Mouse (Mus musculus): ENCODE measurements around the gene Klhl25.
"Not testable (repeated sequence)": the region's sequence is repeated elsewhere in the genome, so short reads cannot be mapped to it uniquely, and the experiment has no call there.

Klhl25 gene

DNA sequence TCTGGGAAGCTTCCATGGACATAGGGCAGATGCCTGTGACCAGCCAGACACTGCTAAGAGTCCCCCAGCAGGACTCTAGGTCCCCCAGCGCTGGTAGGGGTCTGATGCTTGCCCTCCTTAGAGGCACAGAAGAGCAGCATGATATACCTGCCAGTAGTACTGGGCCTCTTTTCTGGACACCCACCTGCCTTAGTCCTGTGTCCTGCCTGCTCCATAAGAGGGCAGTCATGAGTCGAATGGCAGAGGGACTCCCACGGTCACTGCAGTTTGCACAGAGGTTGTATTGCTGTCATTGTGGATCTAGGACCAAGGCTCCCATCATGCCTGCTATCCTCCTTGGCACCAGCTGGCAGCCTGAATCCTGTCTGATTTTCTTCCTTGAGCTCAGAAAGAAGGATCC, 25.1 kb downstream of the Klhl25 start:
- DNase-seq (ENCODE audit: low spot score), result no peak

DNA sequence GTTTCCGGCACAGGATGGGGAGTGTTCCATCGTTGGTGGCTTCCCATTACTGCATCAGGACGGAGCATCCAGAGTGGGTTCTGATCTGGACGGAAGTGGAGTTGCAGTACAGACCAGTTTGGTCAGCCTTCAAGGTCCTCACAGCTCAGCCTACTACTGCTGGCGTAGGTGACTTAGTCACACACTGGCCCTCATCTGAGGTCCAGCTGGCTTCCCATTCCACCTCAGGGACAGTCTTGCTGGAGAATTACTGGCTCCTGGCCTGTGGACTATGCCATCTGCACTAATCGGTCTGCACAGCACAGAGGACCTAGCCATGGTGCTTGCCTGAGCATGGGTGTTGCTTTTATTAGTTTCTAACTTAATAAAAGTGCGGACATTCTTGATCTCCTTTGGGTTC, 25.6 kb downstream of the Klhl25 start:
- no peak for DNase-seq (ENCODE audit: low spot score)

DNA sequence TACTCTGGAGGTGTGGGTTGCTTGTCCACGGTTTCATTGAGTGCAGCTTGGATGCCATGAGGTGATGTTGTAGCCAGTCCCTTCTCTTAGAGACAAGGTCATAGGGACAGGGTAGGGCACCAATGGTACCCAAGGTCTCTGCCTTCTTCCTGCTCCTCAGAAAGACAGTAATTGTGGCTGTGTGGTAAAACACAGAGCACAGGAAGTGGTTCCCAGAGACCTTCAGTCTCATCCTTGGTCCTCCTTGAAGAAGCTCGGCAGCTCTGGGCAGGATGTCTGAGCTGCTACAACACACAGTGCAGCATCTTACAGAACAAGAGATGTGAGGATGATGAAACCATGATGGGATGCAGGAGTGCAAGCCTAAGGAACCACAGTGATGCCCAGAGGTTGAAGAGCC, 31.3 kb downstream of the Klhl25 start:
- not testable (repeated sequence) for DNase-seq (ENCODE audit: low spot score)

DNA sequence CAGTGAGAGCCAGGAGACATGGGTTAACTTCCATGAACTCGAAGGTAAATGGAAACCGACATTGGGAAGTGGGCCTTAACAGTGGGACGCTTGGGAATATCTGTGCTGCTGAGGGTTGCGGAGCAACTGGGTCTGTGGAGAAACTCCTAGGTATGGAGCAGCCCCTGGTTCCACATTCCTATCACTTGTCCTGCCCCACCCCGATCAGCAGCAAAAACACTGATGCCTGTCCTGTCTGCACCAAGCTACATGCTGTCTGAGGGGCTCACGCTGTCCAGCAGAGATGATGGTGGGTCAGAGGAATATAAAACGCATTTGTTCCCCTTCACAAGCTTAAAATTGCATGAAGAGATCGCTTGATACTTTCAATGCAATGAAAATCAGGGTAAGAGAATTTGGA, 32.1 kb downstream of the Klhl25 start:
- no peak for DNase-seq (ENCODE audit: low spot score)

DNA sequence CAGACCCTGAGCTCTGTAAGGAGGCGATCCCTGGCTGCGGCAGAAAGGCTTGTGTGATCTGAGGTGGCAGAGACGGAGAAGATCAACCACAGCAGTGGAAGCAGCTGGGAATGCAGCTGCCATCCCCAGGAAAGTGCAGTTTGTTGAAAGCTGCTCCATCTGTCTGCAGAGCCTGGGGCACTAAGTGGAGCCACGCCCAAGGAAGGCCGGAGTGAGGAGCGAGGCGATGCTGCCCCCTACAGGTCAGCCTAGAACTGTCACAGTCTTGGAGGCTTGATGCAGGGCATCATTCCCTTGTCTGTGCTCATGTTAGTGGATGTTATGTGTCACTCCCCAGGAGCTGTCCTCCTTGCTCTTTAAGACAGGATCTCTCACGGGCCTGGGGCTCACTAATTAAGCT, 32.5 kb downstream of the Klhl25 start:
- peak; percentile 86 for DNase-seq (ENCODE audit: low spot score)

DNA sequence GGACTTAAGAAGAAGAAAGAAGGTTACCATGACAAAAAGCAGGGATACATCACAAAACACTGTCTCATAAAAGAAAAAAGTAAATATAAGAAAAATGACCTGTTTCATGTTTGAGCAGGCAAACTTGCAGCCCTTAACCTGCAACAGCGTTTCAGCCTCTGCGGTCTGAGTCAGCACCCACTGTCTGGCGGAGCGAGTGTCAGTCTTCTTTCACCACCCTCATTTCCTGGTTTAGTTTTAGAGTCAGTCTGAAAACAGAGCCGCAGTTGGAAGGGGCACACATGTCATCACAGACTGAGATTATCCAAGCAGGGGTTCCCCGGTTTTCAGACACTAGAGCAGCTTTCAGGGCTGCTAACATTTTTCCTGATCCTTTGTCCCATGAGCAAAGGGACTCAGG, 33.3 kb downstream of the Klhl25 start:
- no peak for DNase-seq (ENCODE audit: low spot score)

DNA sequence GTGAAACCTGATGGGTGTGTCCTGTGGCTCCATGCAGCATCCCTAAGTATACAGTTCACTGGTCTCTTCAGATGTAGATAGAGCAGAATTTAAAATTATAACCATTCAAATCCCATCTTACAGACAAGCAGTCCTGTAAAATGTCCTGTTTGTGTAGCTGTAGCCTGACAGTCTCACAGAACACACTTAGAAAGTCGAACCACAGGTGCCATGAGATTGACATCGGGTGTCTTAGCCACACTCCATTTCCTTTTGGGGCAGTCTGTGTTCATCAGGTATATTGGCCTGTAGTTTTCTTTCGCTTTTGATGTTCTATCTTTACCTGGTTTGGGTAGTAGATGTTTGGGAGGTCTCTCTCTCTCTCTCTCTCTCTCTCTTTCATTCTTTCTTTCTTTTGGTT, 33.7 kb downstream of the Klhl25 start:
- no peak for DNase-seq (ENCODE audit: low spot score)

DNA sequence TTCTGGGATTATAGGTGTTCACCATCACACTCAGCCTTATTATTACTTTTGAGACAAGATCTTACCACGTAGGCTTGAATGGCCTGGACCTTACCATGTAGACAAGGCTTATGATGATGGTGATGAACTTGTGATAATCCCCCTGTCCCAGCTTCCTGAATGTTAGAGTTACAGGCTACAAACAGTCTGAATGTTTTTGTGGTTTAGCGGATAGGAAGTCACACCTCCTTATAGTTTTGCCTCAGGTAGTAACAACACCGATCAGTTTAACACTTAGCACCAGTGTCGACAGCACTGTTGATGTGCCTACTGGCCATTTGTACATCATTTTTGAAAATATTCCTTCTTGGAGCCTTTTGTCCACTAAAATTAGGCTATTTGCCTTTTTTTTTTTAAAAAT, 43.4 kb downstream of the Klhl25 start:
- DNase-seq (ENCODE audit: low spot score), result no peak

DNA sequence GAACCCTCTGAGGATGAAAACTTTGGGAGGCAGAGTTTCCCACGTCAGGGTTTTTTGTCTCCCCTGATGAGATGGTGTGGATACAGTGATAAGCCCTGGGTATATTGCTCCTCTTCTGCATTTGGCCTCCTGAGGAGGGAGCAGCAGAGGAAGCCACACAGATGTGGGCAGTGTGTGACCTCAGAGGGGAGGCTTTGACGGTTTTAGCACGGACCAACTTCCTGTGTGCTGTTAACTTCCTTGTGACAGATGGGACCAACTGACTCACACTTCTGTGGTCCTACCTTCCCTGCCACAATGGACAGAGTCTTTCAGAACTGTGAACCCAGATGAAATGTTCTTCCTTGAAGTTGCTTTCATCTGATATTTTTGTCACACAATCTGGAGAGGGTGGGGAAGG, 44.6 kb downstream of the Klhl25 start:
- DNase-seq (ENCODE audit: low spot score), result no peak

DNA sequence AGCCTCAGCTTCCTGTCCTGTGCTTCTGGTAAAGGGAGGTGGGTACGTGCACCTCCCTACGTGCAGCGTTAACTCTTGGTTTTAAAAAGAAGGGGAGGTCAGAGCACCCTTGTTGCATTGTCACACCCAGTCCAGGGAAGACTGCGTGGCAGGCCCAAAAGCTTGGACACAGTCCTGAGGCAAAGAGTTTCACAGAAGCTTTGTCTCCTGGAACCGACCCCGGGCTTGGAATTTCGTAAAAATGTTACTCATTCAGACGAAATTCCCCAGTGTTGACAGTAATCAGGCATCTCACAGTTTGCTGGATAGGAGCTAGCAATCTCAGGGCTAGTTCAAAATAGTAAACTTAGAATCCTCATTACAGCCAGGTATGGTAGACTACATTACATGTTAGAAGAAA, 45.6 kb downstream of the Klhl25 start:
- DNase-seq (ENCODE audit: low spot score), result no peak

DNA sequence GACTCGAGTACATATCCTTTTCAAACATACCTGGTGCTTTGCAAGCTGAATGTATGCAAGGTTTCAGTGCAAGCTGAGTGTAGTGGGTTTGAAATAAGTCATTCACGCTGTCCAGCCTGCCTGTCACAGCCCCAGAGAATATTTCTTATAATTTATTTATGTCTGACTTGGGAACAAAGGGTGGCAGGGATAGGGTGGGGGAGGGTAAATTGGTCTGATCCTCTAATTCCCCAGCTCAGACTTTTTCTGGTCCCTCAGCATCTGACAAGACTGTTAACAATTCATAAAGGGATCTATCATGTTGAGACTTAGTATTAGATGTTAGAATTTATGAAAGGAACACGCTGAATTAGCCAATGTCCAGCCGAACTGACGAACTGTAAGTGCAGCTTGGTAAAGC, 48.9 kb downstream of the Klhl25 start:
- DNase-seq (ENCODE audit: low spot score), result no peak

DNA sequence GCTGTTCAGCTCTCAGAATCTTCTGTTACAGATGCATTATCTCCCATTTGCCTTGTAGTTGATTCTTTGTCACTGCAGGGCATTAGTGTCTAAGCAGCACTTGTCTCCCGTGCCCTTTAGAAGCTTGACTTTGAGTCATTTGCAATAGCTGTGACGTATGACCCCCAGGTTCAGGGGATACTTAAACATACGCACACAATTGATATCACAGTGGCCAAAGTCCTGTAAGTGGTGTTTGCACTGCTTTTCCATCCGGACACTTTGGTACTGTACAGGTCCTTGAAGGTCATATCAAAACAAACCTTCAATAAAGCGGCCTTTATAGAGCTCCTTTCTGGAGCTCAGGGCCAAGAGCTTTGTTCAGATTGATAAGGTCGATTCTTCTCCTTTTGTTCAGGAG, 51.0 kb downstream of the Klhl25 start:
- DNase-seq (ENCODE audit: low spot score), result no peak

DNA sequence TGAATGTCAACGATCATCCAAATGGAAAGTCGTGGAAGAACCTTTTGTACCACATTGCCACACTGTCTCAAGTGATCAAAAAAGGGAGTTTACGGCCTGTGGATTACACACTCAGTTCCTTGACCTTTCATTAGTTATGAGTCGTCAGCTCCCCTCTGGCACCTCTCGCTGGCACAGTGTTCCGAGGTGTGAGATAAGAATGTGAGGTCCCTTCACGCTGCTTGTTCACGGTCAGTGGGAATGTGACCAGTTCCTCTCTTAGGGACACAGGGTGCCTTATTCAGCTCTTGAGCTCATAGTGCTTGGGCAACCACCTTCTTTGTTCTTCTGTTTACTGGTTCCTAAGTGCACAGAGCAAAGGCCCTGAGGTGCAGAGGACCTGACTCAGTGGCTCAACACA, 51.4 kb downstream of the Klhl25 start:
- DNase-seq (ENCODE audit: low spot score), result no peak

DNA sequence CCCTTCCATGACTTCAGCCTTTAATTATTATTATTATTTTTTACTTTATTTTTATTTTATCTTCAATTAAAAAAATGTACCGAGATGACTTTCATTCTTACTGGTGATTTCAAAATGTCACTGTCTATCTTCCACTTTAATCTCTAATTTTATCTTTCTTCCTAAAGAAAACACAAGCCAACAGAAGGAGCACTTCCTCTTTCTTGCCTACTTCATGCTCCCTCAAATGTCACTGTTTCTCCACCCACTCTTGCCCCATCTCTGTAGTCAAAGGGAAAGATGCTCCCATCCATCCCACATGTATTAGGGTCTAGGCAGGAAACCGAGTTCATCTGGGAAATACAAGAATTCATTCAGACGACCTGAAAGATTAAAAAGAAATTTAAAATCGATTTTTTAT, 51.8 kb downstream of the Klhl25 start:
- no peak for DNase-seq (ENCODE audit: low spot score)

DNA sequence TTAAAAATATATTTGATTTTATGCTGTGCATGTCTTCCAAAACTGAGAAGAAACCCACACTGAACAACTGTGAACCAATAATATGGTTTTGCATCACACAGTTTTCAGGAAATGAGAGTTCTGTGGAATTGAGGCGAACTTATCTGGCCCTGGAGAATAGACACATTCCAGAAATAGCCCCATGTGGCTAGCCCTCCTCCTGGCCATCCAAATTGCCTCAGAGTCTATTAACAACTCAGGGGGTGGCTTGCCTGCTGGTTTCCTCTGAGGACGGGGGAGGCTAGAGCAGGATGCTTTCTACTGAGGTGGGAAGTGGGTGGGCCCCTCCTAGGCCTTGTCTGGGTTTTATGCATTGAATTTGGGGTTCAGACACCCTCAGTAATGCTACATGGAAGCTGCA, 57.0 kb downstream of the Klhl25 start:
- no peak for DNase-seq (ENCODE audit: low spot score)

DNA sequence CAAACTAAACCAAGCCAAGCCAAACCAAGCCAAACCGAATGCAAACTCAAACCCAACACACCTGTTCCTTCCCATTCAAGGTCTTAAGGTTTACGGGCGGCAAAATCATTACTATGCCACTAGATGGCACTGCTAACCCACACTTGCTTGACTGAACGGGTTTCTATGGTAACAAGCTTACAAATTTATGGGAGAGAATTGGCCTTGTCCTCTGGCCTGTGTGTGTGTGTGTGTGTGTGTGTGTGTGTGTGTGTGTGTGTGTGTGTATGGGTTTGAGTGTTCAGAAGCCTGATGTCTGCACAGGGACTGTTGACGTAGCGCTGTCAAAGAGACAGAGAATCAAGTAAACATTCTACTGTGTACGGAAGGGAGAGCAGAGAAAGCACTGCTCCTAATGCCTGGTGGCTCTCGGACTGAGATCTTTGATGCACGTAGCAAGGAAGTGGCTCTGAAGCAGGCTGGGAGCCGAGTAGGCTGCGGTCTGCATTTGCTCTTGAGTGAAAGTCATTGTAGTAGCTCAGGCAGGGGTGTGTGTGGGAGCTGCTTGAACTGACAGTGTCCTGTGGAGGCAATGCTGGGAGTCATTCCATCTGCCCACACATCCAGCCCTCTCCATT, 62.0 kb downstream of the Klhl25 start:
- DNase-seq (ENCODE audit: low spot score), result peak; percentile 89

DNA sequence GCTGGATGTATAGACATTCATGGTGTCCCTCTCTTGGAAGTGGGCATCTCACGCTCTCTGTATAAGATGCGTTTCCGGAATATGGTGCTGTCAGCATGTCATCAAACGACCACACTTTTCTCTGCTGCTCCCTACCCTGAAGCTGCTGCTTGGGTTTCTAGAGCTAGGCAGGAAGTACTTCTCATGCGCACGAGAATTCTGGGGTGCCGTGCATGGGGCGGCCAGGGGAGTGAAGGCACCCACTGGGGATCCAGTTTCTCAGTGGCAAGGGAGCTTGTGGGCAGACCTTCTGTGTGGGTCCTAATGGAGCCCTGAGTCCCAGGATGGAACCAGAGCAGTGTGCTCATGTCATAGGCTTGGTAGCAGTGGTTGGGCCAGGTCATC, 62.5 kb downstream of the Klhl25 start:
- DNase-seq (ENCODE audit: low spot score), result no peak

DNA sequence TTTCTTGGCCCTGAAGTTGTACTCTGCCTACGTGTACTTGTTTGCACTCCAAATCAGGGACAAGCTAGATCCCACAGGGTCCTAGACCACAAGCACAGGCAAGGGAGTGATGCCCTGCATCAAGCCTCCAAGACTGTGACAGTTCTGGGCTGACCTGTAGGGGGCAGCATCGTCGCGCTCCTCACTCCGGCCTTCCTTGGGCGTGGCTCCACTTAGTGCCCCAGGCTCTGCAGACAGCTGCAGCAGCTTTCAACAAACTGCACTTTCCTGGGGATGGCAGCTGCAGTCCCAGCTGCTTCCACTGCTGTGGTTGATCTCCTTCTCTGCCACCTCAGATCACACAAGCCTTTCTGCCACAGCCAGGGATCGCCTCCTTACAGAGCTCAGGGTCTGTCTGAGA, 65.8 kb downstream of the Klhl25 start:
- peak; percentile 87 for DNase-seq (ENCODE audit: low spot score)

DNA sequence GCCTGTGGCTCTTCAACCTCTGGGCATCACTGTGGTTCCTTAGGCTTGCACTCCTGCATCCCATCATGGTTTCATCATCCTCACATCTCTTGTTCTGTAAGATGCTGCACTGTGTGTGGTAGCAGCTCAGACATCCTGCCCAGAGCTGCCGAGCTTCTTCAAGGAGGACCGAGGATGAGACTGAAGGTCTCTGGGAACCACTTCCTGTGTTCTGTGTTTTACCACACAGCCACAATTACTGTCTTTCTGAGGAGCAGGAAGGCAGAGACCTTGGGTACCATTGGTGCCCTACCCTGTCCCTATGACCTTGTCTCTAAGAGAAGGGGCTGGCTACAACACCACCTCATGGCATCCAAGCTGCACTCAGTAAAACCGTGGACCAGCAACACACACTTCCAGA, 67.4 kb downstream of the Klhl25 start:
- not testable (repeated sequence) for DNase-seq (ENCODE audit: low spot score)

DNA sequence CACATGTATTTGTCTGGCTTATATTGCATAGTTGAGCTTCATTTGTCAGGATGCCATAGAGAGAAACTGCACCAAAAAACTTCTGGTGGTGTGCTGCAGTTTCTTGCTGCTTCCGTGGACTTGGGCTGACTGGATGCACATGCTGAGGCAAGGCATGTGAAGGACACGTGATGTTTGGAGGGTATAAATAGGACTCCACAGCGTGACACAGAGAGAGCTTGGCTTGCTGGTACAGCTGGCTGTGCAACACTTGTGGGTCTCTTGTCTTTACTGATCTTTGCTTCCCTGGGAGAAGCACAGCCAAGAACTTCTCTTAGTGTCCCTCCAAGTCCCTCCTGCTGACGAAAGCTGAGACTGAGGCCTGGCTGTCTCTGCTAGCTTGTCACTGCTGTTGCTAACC, 69.6 kb downstream of the Klhl25 start:
- DNase-seq (ENCODE audit: low spot score), result no peak

DNA sequence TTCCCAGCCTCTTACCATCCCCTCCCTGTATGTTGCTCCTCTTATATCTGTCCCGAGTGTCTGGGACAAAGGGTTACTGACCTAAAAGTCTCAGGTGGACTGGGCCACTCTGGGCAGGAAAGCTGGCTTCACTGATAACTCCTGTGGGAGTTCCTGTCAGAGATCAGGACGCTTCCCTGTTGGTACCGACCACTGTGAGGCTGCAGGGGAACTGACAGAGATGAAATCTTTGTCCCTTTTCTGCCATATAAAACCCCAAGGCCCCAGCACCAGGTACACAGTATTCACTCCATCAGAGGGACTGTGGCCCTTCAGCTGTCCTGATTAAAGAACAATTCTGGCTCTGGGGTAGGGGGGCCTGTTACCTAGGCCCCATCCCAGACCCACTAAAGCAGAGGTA, 71.6 kb downstream of the Klhl25 start:
- not testable (repeated sequence) for DNase-seq (ENCODE audit: low spot score)
